Mouse (Mus musculus) kidney, postnatal 4 days (tissue): ENCODE results near the gene Pi16.

ENCODE experiments used
- DNase-seq, 2 experiments: peaks; one replicate each; pipeline ENCODE4 v3.0.0; 2021; ENCODE audit warnings: mixed read lengths in 2 of 2

The Pi16 gene

DNA sequence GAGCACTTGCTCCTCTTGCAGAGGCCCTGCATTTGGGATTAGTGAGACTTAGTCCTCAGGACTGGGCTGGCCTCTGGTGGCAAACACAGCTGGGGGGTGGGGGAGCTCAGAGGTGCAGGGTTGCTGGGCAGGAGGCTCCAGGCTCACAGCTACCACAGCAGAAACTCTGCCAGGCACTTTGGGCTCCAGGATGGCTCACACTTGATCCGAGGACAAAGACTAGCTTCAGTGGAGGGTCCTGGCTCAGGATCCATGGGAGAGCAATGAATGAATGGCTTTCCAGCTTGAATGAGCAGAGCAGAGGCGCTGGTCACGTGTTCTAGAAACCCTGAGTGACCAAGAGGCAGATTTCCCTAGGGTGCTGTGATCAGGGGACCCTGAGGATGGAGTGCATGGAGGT, 41.4 kb downstream of the Pi16 start:
- DNase-seq, result no peak

DNA sequence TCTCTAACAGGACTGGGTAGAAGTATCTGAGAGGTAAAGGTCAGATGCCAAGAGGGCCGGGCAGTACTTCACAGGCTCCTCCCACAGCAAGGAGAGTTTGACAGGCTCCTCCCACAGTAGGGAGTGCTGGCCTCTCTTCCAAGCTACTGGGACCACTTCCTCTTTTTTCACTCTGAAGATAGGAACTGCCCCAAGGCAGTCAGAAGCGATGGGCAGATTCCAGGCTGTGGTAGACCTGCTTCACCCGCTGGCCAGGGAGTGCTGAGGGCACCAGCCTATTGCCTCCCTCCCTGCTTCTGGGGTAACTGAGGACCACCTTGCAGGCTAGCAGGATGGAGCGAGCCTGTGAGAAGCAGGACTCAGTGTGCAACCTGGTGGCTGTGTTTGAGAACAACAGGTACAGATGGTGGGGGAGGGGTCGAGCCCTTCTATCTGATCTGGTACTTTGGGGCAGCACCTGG, 43.3 kb downstream of the Pi16 start, which contains the start of gene Fgd2:
Gene Fgd2 (plus strand): TSS at position 154 of the 461 bp plus-strand sequence.
- DNase-seq, result peak; percentile 36 to 53

DNA sequence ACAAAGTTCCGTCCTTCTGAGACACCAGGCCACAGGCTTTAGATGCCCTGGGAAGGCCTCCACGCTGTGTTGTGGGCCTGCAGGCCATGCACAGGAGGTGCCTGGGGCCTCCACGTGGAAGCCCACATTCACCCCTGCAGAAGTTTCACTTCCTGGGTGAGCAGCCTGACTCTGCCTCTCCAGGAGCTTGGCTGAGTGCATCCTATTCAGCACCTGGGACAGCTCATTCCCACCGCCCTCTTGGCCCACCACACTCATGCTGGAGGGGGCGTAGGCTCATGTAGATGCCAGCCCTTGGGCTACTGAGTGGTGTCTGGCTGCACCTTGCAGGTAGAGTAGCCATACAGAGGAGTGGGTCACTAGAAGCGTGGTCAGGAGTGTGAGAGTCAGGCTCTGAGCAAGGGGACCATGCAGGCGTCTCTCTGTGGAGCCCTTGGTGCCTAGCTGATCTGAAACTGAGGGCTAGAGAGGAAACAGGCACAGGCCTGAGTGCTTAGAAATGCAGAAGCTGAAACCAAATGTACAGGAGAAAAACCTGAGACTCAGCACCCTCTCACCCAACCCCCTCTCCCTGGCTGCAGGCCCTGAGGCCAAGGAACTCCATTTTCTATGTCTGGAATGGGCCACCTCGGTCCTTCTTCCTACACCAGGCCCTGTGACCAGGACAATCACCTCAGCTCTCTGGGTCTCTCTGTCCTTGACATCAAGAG, 44.7 kb downstream of the Pi16 start:
- peak; percentile 59 for DNase-seq

DNA sequence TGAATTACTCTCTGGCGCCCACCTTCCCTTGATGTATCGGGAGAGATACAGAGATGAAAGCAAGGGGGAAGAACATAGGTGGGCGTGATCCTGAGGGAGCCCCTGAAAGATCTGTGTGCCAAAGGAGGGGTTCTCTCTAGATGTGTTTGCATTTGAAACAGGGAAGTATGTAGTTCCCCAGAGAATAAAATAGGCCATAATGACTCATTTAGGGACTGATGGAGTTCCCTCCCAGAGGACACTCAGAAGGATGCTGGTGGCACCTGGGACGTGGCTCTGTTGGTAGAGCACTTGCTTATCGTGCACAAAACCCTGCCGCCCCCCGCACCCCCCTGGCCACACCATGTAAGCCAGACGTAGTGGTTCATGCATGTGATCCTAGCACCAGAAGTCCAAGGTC, 45.6 kb downstream of the Pi16 start:
- DNase-seq, result no peak

DNA sequence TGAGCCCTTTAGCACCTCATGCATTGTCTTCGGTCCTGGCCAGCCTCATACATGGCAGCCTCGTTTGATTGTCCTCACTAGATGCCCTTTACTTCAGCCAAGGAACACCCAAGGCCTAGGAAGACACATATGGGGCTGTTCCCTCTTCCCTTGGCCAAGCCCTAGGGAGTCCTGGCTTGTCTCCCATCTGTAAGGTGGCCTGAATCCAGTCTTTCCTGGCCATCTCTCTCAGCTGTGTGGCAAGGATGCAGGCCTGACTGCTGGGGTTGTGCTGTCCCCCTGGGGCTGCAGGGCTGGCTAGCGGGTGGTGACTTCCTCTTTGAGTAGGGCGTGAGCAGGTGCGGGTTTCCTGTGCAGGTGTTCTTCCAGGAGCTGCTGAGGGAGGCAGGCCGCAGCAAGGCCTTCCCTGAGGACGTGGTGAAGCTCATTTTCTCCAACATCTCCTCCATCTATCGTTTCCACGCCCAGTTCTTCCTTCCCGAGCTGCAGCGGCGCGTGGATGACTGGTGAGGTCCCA, 47.7 kb downstream of the Pi16 start:
- DNase-seq, result no peak

DNA sequence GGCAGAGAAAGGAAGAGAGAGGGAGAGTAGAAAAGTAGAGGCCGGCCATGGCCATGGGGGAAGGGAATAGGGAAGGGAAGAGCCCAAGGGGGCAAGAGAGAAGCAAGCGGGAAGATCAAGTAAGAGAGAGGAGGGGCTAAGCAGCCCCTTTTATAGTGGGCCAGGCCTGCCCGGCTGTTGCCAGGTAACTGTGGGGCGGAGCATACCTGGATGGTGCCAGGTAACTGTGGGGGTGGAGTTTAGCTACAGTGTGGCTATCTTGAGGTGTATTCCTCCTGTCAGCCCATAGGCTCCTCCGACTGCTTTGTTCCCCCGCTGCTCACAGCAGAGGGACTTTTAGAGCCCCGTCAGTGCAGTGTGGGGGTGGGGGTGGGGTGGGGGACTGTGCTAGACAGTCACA, 51.2 kb downstream of the Pi16 start:
- DNase-seq, result peak; percentile 52 to 58

DNA sequence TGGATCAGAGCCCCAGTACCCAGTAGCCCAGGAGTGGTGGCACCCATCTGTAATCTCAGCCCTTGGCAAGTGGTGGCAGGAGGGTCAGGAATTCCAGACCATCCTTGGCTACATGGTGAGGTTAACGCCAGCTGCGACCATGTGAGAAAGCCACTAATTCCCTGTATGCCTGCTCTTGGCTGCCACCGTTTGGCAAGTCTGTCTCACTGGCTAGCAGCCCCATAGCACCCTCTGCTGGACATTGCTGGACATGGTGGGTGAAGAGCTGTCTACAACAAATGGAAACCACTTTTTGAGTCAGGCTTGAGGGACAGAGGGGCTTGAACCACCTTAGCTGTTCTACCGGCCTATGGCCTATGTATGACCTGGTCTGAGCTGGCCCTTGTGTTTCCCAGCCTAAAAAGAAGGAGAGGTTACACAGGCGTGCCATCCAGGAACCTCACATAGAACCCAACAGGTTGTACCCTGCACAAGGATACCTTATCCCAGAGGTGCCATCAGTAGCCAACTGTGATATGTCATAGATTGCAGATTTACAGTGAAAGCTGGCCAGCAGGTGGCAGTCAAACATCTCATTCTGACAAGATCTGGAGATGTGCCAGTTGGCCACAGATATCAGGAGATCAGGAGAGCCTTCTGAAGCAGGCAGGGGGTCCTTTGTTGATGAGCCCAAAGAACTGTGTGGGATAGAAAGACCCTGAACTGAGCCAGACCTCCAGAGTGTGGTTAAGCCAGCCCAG, 53.7 kb downstream of the Pi16 start:
- DNase-seq, result peak; percentile 97 to 98

DNA sequence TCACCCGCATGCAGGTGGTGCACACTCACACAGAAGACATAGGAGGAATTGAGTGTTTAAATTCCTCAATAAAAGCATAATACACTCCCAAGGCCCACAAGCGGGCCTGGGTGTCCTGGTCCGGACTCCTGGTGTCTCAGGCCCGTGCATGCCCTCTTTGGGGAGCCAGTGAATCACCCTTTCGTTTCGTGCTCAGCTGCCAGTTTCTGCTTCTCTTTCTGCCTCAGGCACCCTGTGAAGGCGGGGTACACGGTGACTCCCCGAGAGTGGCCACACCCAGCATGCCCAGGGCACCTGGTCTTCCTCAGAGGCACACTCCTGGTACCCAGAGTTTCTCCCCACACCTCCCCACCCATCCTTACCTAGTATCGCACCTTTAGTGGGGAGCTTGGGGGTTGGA, 58.4 kb downstream of the Pi16 start:
- no peak for DNase-seq

DNA sequence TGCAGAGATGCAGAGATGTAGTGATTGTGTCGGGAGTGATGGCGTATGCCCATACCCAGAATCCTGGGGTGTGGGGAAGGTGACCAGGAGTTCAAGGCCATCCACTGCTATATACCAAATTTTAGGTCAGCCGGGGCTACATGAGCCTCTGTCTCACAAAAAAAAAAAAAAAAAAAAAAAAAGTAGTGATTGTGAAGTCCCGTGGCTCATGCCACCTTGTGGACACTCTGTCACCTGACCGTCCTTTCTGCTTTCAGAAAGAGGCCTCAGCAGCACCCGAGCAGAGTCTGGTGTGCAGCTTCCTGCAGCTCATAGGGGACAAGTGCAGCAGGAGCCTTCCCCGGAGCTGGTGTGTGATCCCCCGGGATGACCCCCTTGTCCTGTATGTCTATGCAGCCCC, 60.6 kb downstream of the Pi16 start:
- no peak for DNase-seq
